Mouse (Mus musculus): ENCODE measurements around the gene Ufsp1. TPM values are rescaled to one million over a fixed set of nuclear protein-coding genes. Genes with fewer than 3 reads are reported as not detected.

Gene Ufsp1
- total and polyA plus RNA-seq, 3 experiments, result 6.9 to 16.1 TPM; not detected in 1

- H3K27ac ChIP-seq (ENCODE audit: control insufficient read depth, low read depth, low read length), result peak overlapping the region; percentile 75
- TF ChIP-seq NRF1 (IDR thresholded peaks at IDR 0.05; ENCODE audit: insufficient read depth, low read depth, low read length, poor library complexity, severe bottlenecking) (no peak), SIN3A (IDR thresholded peaks at IDR 0.05; ENCODE audit: low read length) (0 out of 2 replicates have a peak, but pooled peaks have one; percentile 8), MXI1 (IDR thresholded peaks at IDR 0.05; ENCODE audit: low read depth, low read length) (peak; percentile 74), POLR2A (IDR thresholded peaks at IDR 0.05; ENCODE audit: control insufficient read depth in 1 of 2, insufficient read depth in 1 of 2, low read depth in 1 of 2, low read length in 2 of 2, poor library complexity in 1 of 2) (peak; percentile 41 to 47; a peak in 1 of 4 replicates), TBP (IDR thresholded peaks at IDR 0.05; ENCODE audit: low read depth, low read length) (no peak), MAX (IDR thresholded peaks at IDR 0.05; ENCODE audit: low read length) (0 out of 2 replicates have a peak, but pooled peaks have one; percentile 32), USF1 (IDR thresholded peaks at IDR 0.05; ENCODE audit: low read depth, low read length) (peak; percentile 79), NELFE (IDR thresholded peaks at IDR 0.05; ENCODE audit: low read depth, low read length) (peak; percentile 48; the same call in 1 of the 2 replicates), CHD2 (IDR thresholded peaks at IDR 0.05; ENCODE audit: low read length) (no peak)
- H3K9ac ChIP-seq (ENCODE audit: control insufficient read depth, low read depth, low read length, poor library complexity, severe bottlenecking), result peak overlapping the region; percentile 86
- peaks cover 4 to 30% of the 10 kb centered on the region in 2 experiments for H3K4me1 ChIP-seq (ENCODE audit: control insufficient read depth in 1 of 2, insufficient read depth in 2 of 2, low read length in 2 of 2)
- peaks cover 0 to 23% of the 10 kb centered on the region in 2 experiments; a peak in 2 of 4 replicates for H3K36me3 ChIP-seq (ENCODE audit: control insufficient read depth in 1 of 2, insufficient read depth in 2 of 2, low read length in 2 of 2)
- H3K4me3 ChIP-seq (ENCODE audit: control insufficient read depth in 1 of 2, insufficient read depth in 1 of 2, low read depth in 2 of 2, low read length in 2 of 2), result peak overlapping the region; percentile 70 to 89
- peak; percentile 59 for DNase-seq (ENCODE audit: low read depth, low spot score)
- H3K79me2 ChIP-seq (ENCODE audit: control insufficient read depth, insufficient read depth, low read length, poor library complexity), result peaks cover 7% of the 10 kb centered on the region; the same call in 1 of the 2 replicates
- H3K9me3 ChIP-seq (replicated peaks; ENCODE audit: insufficient read depth, low read length), result no peaks in the 10 kb centered on the region
- H3K27me3 ChIP-seq (ENCODE audit: control insufficient read depth in 1 of 2, insufficient read depth in 2 of 2, low read length in 2 of 2), result no peaks in the 10 kb centered on the region
These were observed 6.3 kb upstream of the Ufsp1 start for GRCm38 (mm10) chr5:137287953-137288743.

GRCm38 (mm10) chr5:137288999-137289470 is 5.4 kb upstream of the Ufsp1 start:
- Histone ChIP-seq H3K27me3 (ENCODE audit: control insufficient read depth in 1 of 2, insufficient read depth in 2 of 2, low read length in 2 of 2) (no peaks in the 10 kb centered on the region), H3K9me3 (replicated peaks; ENCODE audit: insufficient read depth, low read length) (no peaks in the 10 kb centered on the region), H3K79me2 (ENCODE audit: control insufficient read depth, insufficient read depth, low read length, poor library complexity) (peaks cover 9% of the 10 kb centered on the region; the same call in 1 of the 2 replicates), H3K27ac (ENCODE audit: control insufficient read depth, low read depth, low read length) (peak overlapping the region; percentile 92), H3K4me3 (ENCODE audit: control insufficient read depth in 1 of 2, insufficient read depth in 1 of 2, low read depth in 2 of 2, low read length in 2 of 2) (peak overlapping the region; percentile 70 to 89), H3K36me3 (ENCODE audit: control insufficient read depth in 1 of 2, insufficient read depth in 2 of 2, low read length in 2 of 2) (peaks cover 0 to 24% of the 10 kb centered on the region in 2 experiments; a peak in 2 of 4 replicates), H3K4me1 (ENCODE audit: control insufficient read depth in 1 of 2, insufficient read depth in 2 of 2, low read length in 2 of 2) (peaks cover 4 to 31% of the 10 kb centered on the region in 2 experiments), H3K9ac (ENCODE audit: control insufficient read depth, low read depth, low read length, poor library complexity, severe bottlenecking) (peak overlapping the region; percentile 86)
- peak; percentile 79 for DNase-seq (ENCODE audit: low read depth, low spot score)
- peak; percentile 40 for TF ChIP-seq RAD21 (IDR thresholded peaks at IDR 0.05; ENCODE audit: low read depth, low read length)
- TF ChIP-seq MAZ (IDR thresholded peaks at IDR 0.05; ENCODE audit: low read depth, low read length), result peak; percentile 81; the same call in 1 of the 2 replicates
- TF ChIP-seq E2F4 (IDR thresholded peaks at IDR 0.05; ENCODE audit: borderline replicate concordance, low read depth, low read length), result no peak
- no peak for TF ChIP-seq MYC (IDR thresholded peaks at IDR 0.05; ENCODE audit: low read depth, low read length)
- no peak for TF ChIP-seq ELF1 (IDR thresholded peaks at IDR 0.05; ENCODE audit: low read depth, low read length)
- no peak for TF ChIP-seq POLR2AphosphoS5 (IDR thresholded peaks at IDR 0.05; ENCODE audit: borderline replicate concordance, low read depth, low read length)
- TF ChIP-seq HCFC1 (IDR thresholded peaks at IDR 0.05; ENCODE audit: low read depth, low read length), result 0 out of 2 replicates have a peak, but pooled peaks have one; percentile 30
- 0 out of 2 replicates have a peak, but pooled peaks have one; percentile 32 for TF ChIP-seq MYB (IDR thresholded peaks at IDR 0.05; ENCODE audit: low read depth, low read length)
- TF ChIP-seq SIN3A (IDR thresholded peaks at IDR 0.05; ENCODE audit: low read length), result no peak
- 0 out of 2 replicates have a peak, but pooled peaks have one; percentile 18 for TF ChIP-seq MXI1 (IDR thresholded peaks at IDR 0.05; ENCODE audit: low read depth, low read length)
- TF ChIP-seq MEF2A (IDR thresholded peaks at IDR 0.05; ENCODE audit: extremely low read depth, insufficient replicate concordance, low read depth, low read length, poor library complexity, severe bottlenecking), result no peak
- peak; percentile 19; the same call in 1 of the 2 replicates for TF ChIP-seq NELFE (IDR thresholded peaks at IDR 0.05; ENCODE audit: low read depth, low read length)
- peak; percentile 4; the same call in 1 of the 2 replicates for TF ChIP-seq MAX (IDR thresholded peaks at IDR 0.05; ENCODE audit: low read length)
- TF ChIP-seq ZMIZ1 (IDR thresholded peaks at IDR 0.05; ENCODE audit: low read depth, low read length), result no peak
- TF ChIP-seq SMC3 (IDR thresholded peaks at IDR 0.05; ENCODE audit: low read depth, low read length), result peak; percentile 33
- TF ChIP-seq USF2 (IDR thresholded peaks at IDR 0.05; ENCODE audit: borderline replicate concordance in 1 of 2, insufficient read depth in 1 of 2, low read depth in 1 of 2, low read length in 2 of 2), result no peak
- no peak for TF ChIP-seq POLR2A (IDR thresholded peaks at IDR 0.05; ENCODE audit: control insufficient read depth in 1 of 2, insufficient read depth in 1 of 2, low read depth in 1 of 2, low read length in 2 of 2, poor library complexity in 1 of 2)
- no peak for TF ChIP-seq POLR2AphosphoS2 (IDR thresholded peaks at IDR 0.05; ENCODE audit: low read length)
- TF ChIP-seq GABPA (IDR thresholded peaks at IDR 0.05; ENCODE audit: low read depth, low read length), result no peak
- peak; percentile 9; the same call in 1 of the 2 replicates for TF ChIP-seq ZC3H11A (IDR thresholded peaks at IDR 0.05; ENCODE audit: low read depth, low read length)
- peak; percentile 14; the same call in 1 of the 2 replicates for TF ChIP-seq TCF12 (IDR thresholded peaks at IDR 0.05; ENCODE audit: low read depth, low read length)
- 0 out of 2 replicates have a peak, but pooled peaks have one; percentile 21 for TF ChIP-seq UBTF (IDR thresholded peaks at IDR 0.05; ENCODE audit: borderline replicate concordance, insufficient read depth, low read depth, low read length)

Data from MEL (cell line).